In genomic region chr5:119553469-119553868, GRCm38 (mm10) we compare ENCODE assay signal across 9 mouse cellular contexts.
A peak's percentile ranks its signal among the peaks of the same experiment; 100 is the strongest.
DNase-seq lines count a peak whose midpoint lies in the region; ATAC-seq and TF ChIP-seq lines count a peak whose summit lies in the region.
"Had no signal": no experiment of that assay in that cellular context is flagged by ENCODE, and none has a peak within 500 bp of the region (broad histone marks: within the 10 kb centered on the region; RNA-seq: fewer than 3 reads in every experiment).

No protein-coding gene starts in this region.

- no peak for TF ChIP-seq CTCF in layer of hippocampus, adult 2 months (conservative IDR thresholded peaks at IDR 0.05)

- peak overlapping the region; percentile 53; the same call in 1 of the 2 replicates for H3K27ac ChIP-seq in hindbrain, embryonic 15.5 days (replicated peaks)
- no peak overlapping the region for H3K27ac ChIP-seq in hindbrain, embryonic 12.5 days
- peak overlapping the region; percentile 21; the same call in 1 of the 2 replicates for H3K27ac ChIP-seq in layer of hippocampus, adult 2 months
- peak overlapping the region; percentile 14; the same call in 1 of the 2 replicates for H3K27ac ChIP-seq in limb, embryonic 10.5 days

- ATAC-seq in hindbrain, embryonic 15.5 days (ENCODE audit: low FRiP score, low read depth): peak; percentile 63; the same call in 1 of the 2 replicates
- no peak for ATAC-seq in hindbrain, embryonic 12.5 days (ENCODE audit: low FRiP score)
- ATAC-seq: inflammation-experienced regulatory T-cells, adult 6 months had no signal

- H3K9me3 ChIP-seq in hindbrain, embryonic 15.5 days: no peaks in the 10 kb centered on the region
- 0 out of 2 replicates have a peak, but pooled peaks cover 8% of the 10 kb centered on the region for H3K9me3 ChIP-seq in hindbrain, embryonic 12.5 days (replicated peaks)
- H3K9me3 ChIP-seq in limb, embryonic 10.5 days (replicated peaks): no peaks in the 10 kb centered on the region

- 22% methylated on average over 5 of the region's 5 CpGs for WGBS in hindbrain, embryonic 15.5 days
- WGBS in hindbrain, embryonic 12.5 days: 42% methylated on average over 5 of the region's 5 CpGs
- WGBS in limb, embryonic 10.5 days: 26% methylated on average over 5 of the region's 5 CpGs

- peak; percentile 34 for DNase-seq in brain, embryonic 18.5 days (ENCODE audit: low read depth, low spot score)
- DNase-seq in layer of hippocampus, adult 2 months (ENCODE audit: low spot score in 2 of 2): peak; percentile 71 to 72
- no peak for DNase-seq in limb, embryonic 10.5 days (ENCODE audit: low spot score)
- DNase-seq in gastrocnemius, postnatal 10 days: no peak
- no peak for DNase-seq in urinary bladder, adult 2 months (ENCODE audit: low spot score)
- no peak for DNase-seq in spleen, postnatal 4 days (ENCODE audit: low spot score in 2 of 2)

- H3K4me1 ChIP-seq in hindbrain, embryonic 15.5 days (replicated peaks): 0 out of 2 replicates have a peak, but pooled peaks cover 8% of the 10 kb centered on the region
- H3K4me1 ChIP-seq in hindbrain, embryonic 12.5 days: peaks cover 7% of the 10 kb centered on the region; the same call in 1 of the 2 replicates
- peaks cover 30% of the 10 kb centered on the region for H3K4me1 ChIP-seq in limb, embryonic 10.5 days

- H3K27me3 ChIP-seq in hindbrain, embryonic 15.5 days: no peaks in the 10 kb centered on the region
- H3K27me3 ChIP-seq in hindbrain, embryonic 12.5 days: 0 out of 2 replicates have a peak, but pooled peaks cover 3% of the 10 kb centered on the region
- peaks cover 15% of the 10 kb centered on the region; the same call in 1 of the 2 replicates for H3K27me3 ChIP-seq in limb, embryonic 10.5 days (ENCODE audit: low read depth, poor library complexity, severe bottlenecking)

- no peak overlapping the region for H3K4me2 ChIP-seq in hindbrain, embryonic 15.5 days
- no peak overlapping the region for H3K4me2 ChIP-seq in hindbrain, embryonic 12.5 days (replicated peaks)

- H3K9ac ChIP-seq in hindbrain, embryonic 15.5 days: no peak overlapping the region
- no peak overlapping the region for H3K9ac ChIP-seq in hindbrain, embryonic 12.5 days

- no peaks in the 10 kb centered on the region for H3K36me3 ChIP-seq in hindbrain, embryonic 15.5 days
- no peaks in the 10 kb centered on the region for H3K36me3 ChIP-seq in hindbrain, embryonic 12.5 days
- H3K36me3 ChIP-seq in limb, embryonic 10.5 days: no peaks in the 10 kb centered on the region

- no peak overlapping the region for H3K4me3 ChIP-seq in hindbrain, embryonic 15.5 days
- H3K4me3 ChIP-seq in hindbrain, embryonic 12.5 days: no peak overlapping the region
- H3K4me3 ChIP-seq in layer of hippocampus, adult 2 months: no peak overlapping the region
- H3K4me3 ChIP-seq in limb, embryonic 10.5 days: no peak overlapping the region

Comparison
In these comparisons a context has a peak if more than half of its experiments do, and no peak if none do; other contexts are left out.
1. DNase-seq: peak in brain, embryonic 18.5 days (single experiment) and layer of hippocampus, adult 2 months (2 of 2); none in limb, embryonic 10.5 days (single experiment), gastrocnemius, postnatal 10 days (single experiment), urinary bladder, adult 2 months (single experiment) and spleen, postnatal 4 days (0 of 2).